Mouse (Mus musculus): ENCODE data around the gene Syvn1. TPM values are rescaled to one million over a fixed set of nuclear protein-coding genes. Genes with fewer than 3 reads are reported as not detected.

Syvn1 gene
- polyA plus RNA-seq, 1 experiment from 2014 or later, result 25.0 TPM

GRCm38 (mm10) chr19:6082156-6082555 is 35.8 kb downstream of the Syvn1 start, which contains the start of gene Gm28374:
Gm28374 (minus strand) TSS chr19:6082256.
- ATAC-seq (replicated peaks; ENCODE audit: low FRiP score, low read depth), result no peak
- H3K27me3 ChIP-seq (ENCODE audit: insufficient read depth, low read length), result no peaks in the 10 kb centered on the region
- H3K4me1 ChIP-seq (replicated peaks; ENCODE audit: insufficient read depth, low read length), result 0 out of 2 replicates have a peak, but pooled peaks cover 8% of the 10 kb centered on the region
- H3K4me2 ChIP-seq (ENCODE audit: low read length), result no peak within 1 kb of the TSS
- no peak within 1 kb of the TSS for H3K9ac ChIP-seq (ENCODE audit: low read depth, low read length)
- 91% methylated on average over 9 of the region's 9 CpGs for WGBS
- H3K27ac ChIP-seq, result no peak within 1 kb of the TSS
- TF ChIP-seq CTCF (IDR thresholded peaks at IDR 0.05; ENCODE audit: low read depth), result no peak
- H3K4me3 ChIP-seq (replicated peaks; ENCODE audit: low read depth, low read length), result no peak within 1 kb of the TSS
- peaks cover 28% of the 10 kb centered on the region for H3K36me3 ChIP-seq (ENCODE audit: insufficient read depth, low read length)
- DNase-seq (ENCODE audit: low spot score), result no peak
- no peaks in the 10 kb centered on the region for H3K9me3 ChIP-seq (replicated peaks; ENCODE audit: low read length)

DNA sequence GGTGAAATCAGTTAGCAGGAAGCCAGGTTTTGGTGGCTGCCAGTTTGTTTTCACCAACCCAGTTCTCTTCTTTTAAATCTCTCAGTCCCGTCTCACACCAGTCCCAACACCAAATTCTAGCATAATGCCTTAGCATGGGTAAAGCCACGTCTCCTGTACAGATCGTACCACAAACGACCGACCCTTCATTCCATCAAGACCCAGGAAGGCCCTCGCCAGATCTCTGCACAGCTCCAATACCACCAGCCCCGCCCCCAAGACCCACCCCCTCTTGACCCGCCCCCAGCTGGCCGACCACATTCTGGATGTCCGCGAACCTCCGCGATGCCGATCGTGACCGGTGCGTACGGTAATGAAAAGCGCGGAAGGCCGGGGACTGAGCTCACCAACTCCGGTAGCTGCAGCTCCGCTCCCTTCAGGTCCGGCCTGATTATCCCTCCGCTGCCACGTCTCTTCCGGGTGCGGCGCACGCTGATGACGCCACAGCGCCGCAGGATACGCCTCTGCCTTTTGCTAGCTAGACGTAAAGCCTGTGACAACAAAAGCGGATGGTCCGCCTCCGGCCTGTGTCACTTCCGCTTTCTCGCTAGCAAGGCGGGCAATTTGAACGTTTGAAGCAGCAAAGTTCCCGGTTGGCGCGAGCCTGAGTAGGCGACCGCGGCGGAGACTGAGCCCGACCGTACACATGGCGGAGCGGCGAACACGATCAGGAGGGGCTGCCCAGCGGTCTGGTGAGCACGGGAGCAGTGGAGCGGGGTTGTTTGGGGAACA is 38.3 kb downstream of the Syvn1 start, which contains the start of the genes Zfpl1 and Cdca5:
Zfpl1 (minus strand) TSS at position 479 of the 771 bp plus-strand sequence.
Cdca5 (plus strand) TSS at position 506 of the 771 bp plus-strand sequence.
- Histone ChIP-seq H3K27me3 (ENCODE audit: insufficient read depth, low read length) (no peaks in the 10 kb centered on the region), H3K4me3 (replicated peaks; ENCODE audit: low read depth, low read length) (peak within 1 kb of the TSS; percentile 70), H3K36me3 (ENCODE audit: insufficient read depth, low read length) (peaks cover 28% of the 10 kb centered on the region), H3K9me3 (replicated peaks; ENCODE audit: low read length) (no peaks in the 10 kb centered on the region), H3K4me1 (replicated peaks; ENCODE audit: insufficient read depth, low read length) (0 out of 2 replicates have a peak, but pooled peaks cover 6% of the 10 kb centered on the region), H3K4me2 (ENCODE audit: low read length) (peak within 1 kb of the TSS; percentile 92), H3K9ac (ENCODE audit: low read depth, low read length) (peak within 1 kb of the TSS; percentile 75), H3K27ac (peak within 1 kb of the TSS; percentile 70)
- peak; percentile 88 for ATAC-seq (replicated peaks; ENCODE audit: low FRiP score, low read depth)
- TF ChIP-seq CTCF (IDR thresholded peaks at IDR 0.05; ENCODE audit: low read depth), result no peak
- WGBS, result under 1% methylated on average over 58 of the region's 58 CpGs
- DNase-seq (ENCODE audit: low spot score), result peak; percentile 98

DNA sequence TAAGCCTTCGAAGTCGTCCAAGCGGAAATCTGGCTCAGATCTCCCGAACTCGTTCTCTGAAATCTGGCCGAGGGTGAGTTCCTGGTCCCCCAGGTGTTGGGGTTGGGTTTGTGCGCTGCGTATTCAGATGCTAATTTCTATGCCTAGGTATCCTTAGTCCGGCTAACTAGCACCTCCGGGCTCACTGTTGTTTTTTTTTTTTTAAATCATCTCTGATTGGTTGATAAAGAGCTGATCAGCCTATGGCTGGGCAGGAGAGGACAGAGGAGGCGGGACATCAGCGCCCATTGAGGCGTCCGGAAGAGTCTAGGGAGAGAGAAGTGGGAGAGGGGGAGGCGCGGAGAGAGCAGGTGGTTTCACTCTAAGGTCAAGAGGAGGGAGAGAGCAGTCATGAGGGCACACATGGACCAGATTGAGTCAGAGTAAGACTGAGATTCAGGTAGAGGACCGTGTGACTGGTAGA is 39.1 kb downstream of the Syvn1 start:
- H3K4me1 ChIP-seq (replicated peaks; ENCODE audit: insufficient read depth, low read length), result 0 out of 2 replicates have a peak, but pooled peaks cover 6% of the 10 kb centered on the region
- peak; percentile 92 for DNase-seq (ENCODE audit: low spot score)
- H3K4me2 ChIP-seq (ENCODE audit: low read length), result peak overlapping the region; percentile 85
- peak overlapping the region; percentile 70 for H3K27ac ChIP-seq
- H3K9me3 ChIP-seq (replicated peaks; ENCODE audit: low read length), result no peaks in the 10 kb centered on the region
- H3K4me3 ChIP-seq (replicated peaks; ENCODE audit: low read depth, low read length), result peak overlapping the region; percentile 70
- WGBS, result under 1% methylated on average over 17 of the region's 17 CpGs
- H3K9ac ChIP-seq (ENCODE audit: low read depth, low read length), result peak overlapping the region; percentile 48
- H3K36me3 ChIP-seq (ENCODE audit: insufficient read depth, low read length), result peaks cover 26% of the 10 kb centered on the region
- ATAC-seq (replicated peaks; ENCODE audit: low FRiP score, low read depth), result peak; percentile 78
- H3K27me3 ChIP-seq (ENCODE audit: insufficient read depth, low read length), result no peaks in the 10 kb centered on the region
- no peak for TF ChIP-seq CTCF (IDR thresholded peaks at IDR 0.05; ENCODE audit: low read depth)

DNA sequence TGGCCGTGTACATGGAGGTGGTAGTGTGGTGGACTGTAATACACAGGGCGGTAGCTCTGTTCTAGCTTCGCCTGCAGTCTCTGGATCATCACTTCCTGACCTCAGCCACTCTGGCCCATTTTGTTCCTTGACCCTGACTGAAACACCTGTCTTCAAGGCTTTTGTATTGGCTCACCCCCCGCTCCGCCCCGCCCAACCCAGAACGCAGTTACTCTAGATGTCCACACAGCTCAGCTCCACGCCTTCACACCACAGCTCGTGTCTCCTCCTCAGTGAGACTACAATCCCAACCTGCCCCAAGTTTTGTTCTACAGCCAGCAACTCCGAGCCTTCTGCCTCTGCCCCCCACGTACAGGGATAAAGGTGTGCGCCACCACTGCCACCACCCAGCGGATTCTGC is 42.5 kb downstream of the Syvn1 start:
- Histone ChIP-seq H3K9me3 (replicated peaks; ENCODE audit: low read length) (no peaks in the 10 kb centered on the region), H3K27ac (no peak overlapping the region), H3K36me3 (ENCODE audit: insufficient read depth, low read length) (peaks cover 17% of the 10 kb centered on the region), H3K27me3 (ENCODE audit: insufficient read depth, low read length) (no peaks in the 10 kb centered on the region), H3K4me1 (replicated peaks; ENCODE audit: insufficient read depth, low read length) (0 out of 2 replicates have a peak, but pooled peaks cover 4% of the 10 kb centered on the region), H3K9ac (ENCODE audit: low read depth, low read length) (no peak overlapping the region), H3K4me2 (ENCODE audit: low read length) (no peak overlapping the region), H3K4me3 (replicated peaks; ENCODE audit: low read depth, low read length) (no peak overlapping the region)
- TF ChIP-seq CTCF (IDR thresholded peaks at IDR 0.05; ENCODE audit: low read depth), result no peak
- 92% methylated on average over 13 of the region's 13 CpGs for WGBS
- DNase-seq (ENCODE audit: low spot score), result no peak
- ATAC-seq (replicated peaks; ENCODE audit: low FRiP score, low read depth), result no peak

GRCm38 (mm10) chr19:6094119-6094518 is 47.7 kb downstream of the Syvn1 start, which contains the start of gene AC131692.1:
AC131692.1 (plus strand) TSS chr19:6094419.
- ATAC-seq (replicated peaks; ENCODE audit: low FRiP score, low read depth), result no peak
- H3K4me2 ChIP-seq (ENCODE audit: low read length), result no peak within 1 kb of the TSS
- TF ChIP-seq CTCF (IDR thresholded peaks at IDR 0.05; ENCODE audit: low read depth), result no peak
- H3K27me3 ChIP-seq (ENCODE audit: insufficient read depth, low read length), result no peaks in the 10 kb centered on the region
- H3K36me3 ChIP-seq (ENCODE audit: insufficient read depth, low read length), result peaks cover 20% of the 10 kb centered on the region; the same call in 1 of the 2 replicates
- no peak for DNase-seq (ENCODE audit: low spot score)
- no peaks in the 10 kb centered on the region for H3K4me1 ChIP-seq (replicated peaks; ENCODE audit: insufficient read depth, low read length)
- H3K9me3 ChIP-seq (replicated peaks; ENCODE audit: low read length), result no peaks in the 10 kb centered on the region
- 85% methylated on average over 7 of the region's 7 CpGs for WGBS
- H3K4me3 ChIP-seq (replicated peaks; ENCODE audit: low read depth, low read length), result no peak within 1 kb of the TSS
- H3K9ac ChIP-seq (ENCODE audit: low read depth, low read length), result no peak within 1 kb of the TSS
- no peak within 1 kb of the TSS for H3K27ac ChIP-seq

GRCm38 (mm10) chr19:6097847-6098246 is 51.5 kb downstream of the Syvn1 start:
- DNase-seq (ENCODE audit: low spot score) (no peak), ATAC-seq (replicated peaks; ENCODE audit: low FRiP score, low read depth) (no peak)
- no peak overlapping the region for H3K9ac ChIP-seq (ENCODE audit: low read depth, low read length)
- H3K4me1 ChIP-seq (replicated peaks; ENCODE audit: insufficient read depth, low read length), result no peaks in the 10 kb centered on the region
- H3K27me3 ChIP-seq (ENCODE audit: insufficient read depth, low read length), result no peaks in the 10 kb centered on the region
- 81% methylated on average over 3 of the region's 3 CpGs for WGBS
- no peak overlapping the region for H3K4me3 ChIP-seq (replicated peaks; ENCODE audit: low read depth, low read length)
- H3K27ac ChIP-seq, result no peak overlapping the region
- TF ChIP-seq CTCF (IDR thresholded peaks at IDR 0.05; ENCODE audit: low read depth), result no peak
- H3K36me3 ChIP-seq (ENCODE audit: insufficient read depth, low read length), result 0 out of 2 replicates have a peak, but pooled peaks cover 3% of the 10 kb centered on the region
- no peaks in the 10 kb centered on the region for H3K9me3 ChIP-seq (replicated peaks; ENCODE audit: low read length)
- no peak overlapping the region for H3K4me2 ChIP-seq (ENCODE audit: low read length)
